Mouse (Mus musculus) layer of hippocampus, adult 6 months (tissue): ENCODE data around the gene Hypm. TPM values are rescaled to one million over a fixed set of nuclear protein-coding genes. Genes with fewer than 3 reads are reported as not detected.

Experiments used
- long read RNA-seq, 2 experiments: library from polyadenylated mRNA; unstranded; transcript quantifications; one replicate each; pipeline ENCODE4 v2.0.0; 2019 to 2020
- polyA plus RNA-seq: library from polyadenylated mRNA; unstranded; fragments of <200 nt; fragmentation: Nextera tagmentation; gene quantifications from 2 replicates; pipeline ENCODE4 v1.2.3, GENCODE M21; 2021

Hypm gene
- not detected in 2 replicates for polyA plus RNA-seq
- long read RNA-seq, experiment 1, partial matches to known transcripts = 0 of 1 reads
- long read RNA-seq, experiment 1, other reads (novel, unspliced or antisense) = 1 of 1 reads
- long read RNA-seq, experiment 2 = 0 reads

DNA sequence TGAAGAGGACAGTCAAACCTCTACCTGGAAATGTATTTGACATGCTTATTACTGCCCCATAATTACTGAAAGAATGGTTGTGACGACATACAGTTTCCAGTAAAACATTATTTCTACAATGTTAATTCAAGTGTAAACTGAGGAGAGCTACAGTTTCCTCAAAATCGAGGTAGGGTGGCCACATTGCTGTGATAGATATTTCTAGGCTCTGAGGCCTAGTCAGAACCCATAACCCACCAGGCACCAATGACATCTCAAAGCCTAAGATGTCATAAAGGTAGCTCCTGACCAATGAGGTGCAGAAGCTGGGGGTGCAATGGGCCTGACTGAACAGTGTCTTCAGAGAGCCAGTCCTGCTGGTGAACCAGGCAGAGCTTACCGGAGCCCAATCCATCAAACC, at the start of gene Hypm:
Gene Hypm (plus strand): TSS at position 301 of the 400 bp plus-strand sequence.

DNA sequence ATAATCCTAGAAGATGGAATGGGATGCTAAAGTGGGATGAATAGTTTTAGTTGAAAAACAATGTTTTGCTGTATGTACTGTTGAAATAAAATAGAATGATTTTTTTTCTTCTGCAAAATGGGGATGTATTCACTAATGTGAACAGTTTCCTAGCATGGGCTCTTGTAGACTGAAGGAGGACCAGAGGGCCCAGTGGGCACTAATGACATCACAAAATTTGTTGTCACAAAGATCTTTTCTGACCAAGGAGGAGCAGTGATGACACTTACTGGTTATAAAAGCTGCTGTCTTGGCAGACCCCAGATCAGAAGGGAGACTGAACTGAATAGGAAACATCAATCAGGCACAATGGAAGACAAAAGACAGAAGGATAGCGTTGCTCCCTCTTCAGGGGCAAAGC, 2.7 kb downstream of the Hypm start, which contains the start of gene H2al3:
Gene H2al3 (plus strand): TSS at position 301 of the 400 bp plus-strand sequence.

DNA sequence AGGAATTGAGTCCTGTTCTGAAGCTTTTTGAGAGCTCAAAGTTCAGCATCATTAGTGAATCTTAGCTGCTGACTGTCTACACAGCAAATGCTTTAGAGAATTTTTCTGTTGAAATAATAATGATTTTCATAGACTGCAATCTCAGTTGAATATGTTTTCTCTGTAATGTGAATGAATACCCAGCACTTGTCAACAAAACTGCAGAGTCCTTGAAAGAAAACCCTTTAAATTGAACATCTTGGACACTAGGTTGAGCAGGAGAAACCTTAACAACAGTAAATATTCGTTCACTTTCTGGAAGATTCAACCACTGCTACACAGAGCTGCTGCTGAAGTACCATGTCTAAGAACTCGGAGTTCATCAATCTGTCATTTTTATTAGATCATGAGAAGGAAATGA, 38.6 kb downstream of the Hypm start, which contains the start of gene Sytl5:
Gene Sytl5 (plus strand): TSS at position 301 of the 400 bp plus-strand sequence.

Other genes starting within 250 kb of the Hypm start
- 108 and 123 TPM in 2 replicates for gene Dynlt3, start 183.9 kb upstream of the Hypm start, polyA plus RNA-seq
- gene H2al3, start 2.8 kb downstream of the Hypm start, polyA plus RNA-seq = not detected in 2 replicates
- 2.4 and 2.6 TPM in 2 replicates for gene Sytl5, start 38.7 kb downstream of the Hypm start, polyA plus RNA-seq